Mouse (Mus musculus) liver, embryonic 14.5 days (tissue): ENCODE data around the gene Rfxank. TPM values are rescaled to one million over a fixed set of nuclear protein-coding genes. Genes with fewer than 3 reads are reported as not detected.
A peak's percentile ranks its signal among the peaks of the same experiment; 100 is the strongest.

ENCODE experiments used
- ATAC-seq: fragments of 200-750 bp; cut with Nextera tagmentation; 2 replicates; pipeline ENCODE4 v1.8.0; 2017; ENCODE audit warnings: moderate number of reproducible peaks, mild to moderate bottlenecking, moderate library complexity; ENCODE audit not compliant: insufficient read depth
- DNase-seq, 3 experiments: peaks; one replicate each; pipeline ENCODE4 v3.0.0-alpha.2; 2012 to 2013; ENCODE audit warnings: low read depth in 3 of 3, low spot score in 3 of 3
- H3K27ac ChIP-seq: fragments of 300-500 bp; sonication (generic); 2 replicates; pipeline ENCODE4 v1.5.1; 2014; ENCODE audit warnings: moderate library complexity, mild to moderate bottlenecking, control low read depth, inconsistent platforms
- H3K27me3 ChIP-seq: fragments of 300-500 bp; sonication (generic); 2 replicates; pipeline ENCODE4 v1.6.1; 2014; ENCODE audit warnings: mild to moderate bottlenecking, low read length, moderate library complexity; ENCODE audit not compliant: control insufficient read depth, insufficient read depth
- H3K36me3 ChIP-seq: fragments of 300-500 bp; sonication (generic); replicated peaks from 2 replicates; pipeline ENCODE4 v1.6.1; 2014; ENCODE audit warnings: low read depth; ENCODE audit not compliant: control insufficient read depth, insufficient read depth
- H3K4me1 ChIP-seq, 2 experiments: fragments of 200-500 bp in 1 of 2; fragments of 300-500 bp in 1 of 2; sonication (generic) in 1 of 2; replicated peaks; 2 replicates each; pipeline ENCODE4 v1.6.1; 2012 to 2014; ENCODE audit warnings: antibody characterized with exemption in 1 of 2, inconsistent platforms in 1 of 2, low read length in 1 of 2; ENCODE audit not compliant: control insufficient read depth in 2 of 2, insufficient read depth in 2 of 2
- H3K4me2 ChIP-seq: fragments of 300-500 bp; sonication (generic); 2 replicates; pipeline ENCODE4 v1.6.1; 2014; ENCODE audit warnings: low read depth, mild to moderate bottlenecking, control low read depth, moderate library complexity
- H3K4me3 ChIP-seq, 2 experiments: fragments of 200-500 bp in 1 of 2; fragments of 300-500 bp in 1 of 2; sonication (generic) in 1 of 2; 2 replicates each; pipeline ENCODE4 v1.5.1; 2012 to 2014; ENCODE audit warnings: low read depth in 2 of 2, low read length in 2 of 2, mild to moderate bottlenecking in 2 of 2, control low read depth in 1 of 2, inconsistent platforms in 1 of 2, moderate library complexity in 1 of 2; ENCODE audit not compliant: insufficient read depth in 1 of 2
- H3K9ac ChIP-seq: fragments of 300-500 bp; sonication (generic); replicated peaks from 2 replicates; pipeline ENCODE4 v1.6.1; 2014; ENCODE audit warnings: mild to moderate bottlenecking, control low read depth, moderate library complexity
- H3K9me3 ChIP-seq: fragments of 300-500 bp; sonication (generic); 2 replicates; pipeline ENCODE4 v1.6.1; 2016; ENCODE audit warnings: low read length, mixed read lengths; ENCODE audit not compliant: control insufficient read depth
- CTCF ChIP-seq: IDR thresholded peaks from 2 replicates; pipeline ENCODE4 v1.5.1; 2016; ENCODE audit warnings: antibody characterized with exemption, low read depth, control low read depth
- EP300 ChIP-seq: IDR thresholded peaks from 2 replicates; pipeline ENCODE4 v1.6.1; 2016; ENCODE audit warnings: antibody characterized with exemption, low read depth
- WGBS: fragments of 180-500 bp; shearing (Covaris S2); extraction: QIAGEN DNeasy Blood & Tissue Kit; methylation state at CpG from one replicate; pipeline ENCODE4 v1.1.7; 2014; ENCODE audit not compliant: insufficient replicate concordance; 5-methylcytosine and 5-hydroxymethylcytosine counted together
- polyA plus RNA-seq, 2 experiments: library from polyadenylated mRNA; depleted of rRNA in 1 of 2; stranded (reverse) in 1 of 2; unstranded in 1 of 2; fragments of >200 nt; fragmentation: Nextera tagmentation in 1 of 2; extraction: Ambion mirVana in 1 of 2; gene quantifications; 2 replicates each; pipeline versions ENCODE4 v1.2.1 to v1.2.3; 2012 to 2014

Gene Rfxank
- polyA plus RNA-seq, 2 experiments = 6.1 to 6.4 TPM

DNA sequence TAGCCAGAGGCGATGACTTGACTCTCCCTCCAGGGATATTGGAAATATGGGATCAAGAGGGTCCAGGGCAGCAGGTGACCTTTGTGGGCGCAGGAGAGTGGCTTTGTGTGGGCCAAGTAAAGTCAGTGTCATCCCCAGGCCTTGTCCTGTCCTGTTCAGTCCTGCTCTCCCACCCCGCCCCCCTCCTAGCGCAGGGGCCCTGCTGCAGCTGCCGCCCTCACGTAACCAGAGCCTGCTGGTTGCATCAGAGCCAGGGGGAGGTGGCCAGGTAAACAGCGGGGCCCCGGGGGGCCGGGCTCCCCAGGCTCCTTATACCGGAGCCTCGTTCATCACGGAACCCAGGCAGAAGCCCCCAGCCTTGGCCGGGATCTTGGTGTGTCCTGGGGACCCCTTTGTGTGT, 11.2 kb upstream of the Rfxank start:
- DNase-seq (no peak), ATAC-seq (0 out of 2 replicates have a peak, but pooled peaks have one; percentile 34)

DNA sequence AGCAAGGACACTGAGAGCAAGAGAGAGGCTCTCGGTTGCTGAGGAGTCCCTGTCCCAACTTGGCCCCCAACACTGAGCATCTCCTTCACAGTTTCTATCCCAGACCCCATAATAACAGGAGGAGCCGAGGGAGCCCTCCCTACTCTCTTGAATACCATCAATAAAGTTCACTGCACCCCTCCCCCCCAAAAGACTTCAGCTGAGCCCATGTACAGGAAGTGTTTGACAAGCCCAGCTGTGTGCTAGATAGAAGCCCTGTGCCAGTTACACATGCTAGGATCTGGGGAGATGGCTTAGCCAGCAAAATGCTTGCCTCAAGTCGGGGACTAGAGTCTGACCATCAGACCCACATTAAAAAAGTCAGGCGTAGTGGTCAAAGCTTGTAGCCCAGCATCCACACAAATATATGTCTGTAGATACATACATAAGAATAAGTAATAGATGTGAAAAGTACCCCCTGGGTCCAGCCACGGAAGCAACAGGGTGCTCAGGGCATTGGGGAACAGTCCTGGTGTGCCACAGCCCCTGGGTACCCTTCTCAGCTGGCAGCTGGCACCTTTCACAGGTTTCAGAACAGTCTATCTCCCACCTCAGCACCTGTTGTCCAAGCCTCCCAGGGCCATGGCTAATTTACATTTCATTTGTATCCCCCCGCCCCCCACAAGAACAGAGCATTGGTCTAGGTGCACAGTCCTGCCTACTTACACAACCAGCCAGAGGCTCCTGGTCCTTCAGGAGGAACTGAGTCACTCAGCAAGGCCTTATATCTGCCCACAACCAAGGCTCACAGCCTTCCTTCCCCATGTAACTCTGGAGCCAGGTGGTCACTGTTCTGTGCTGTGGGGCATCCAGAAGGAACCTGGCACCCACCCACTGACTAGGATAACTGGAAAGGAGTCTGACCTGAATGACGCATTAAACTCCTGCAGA, 9.0 kb upstream of the Rfxank start:
- TF ChIP-seq CTCF (no peak), EP300 (no peak)
- Histone ChIP-seq H3K9ac (no peak overlapping the region), H3K4me1 (peaks cover 0 to 4% of the 10 kb centered on the region in 2 experiments; a peak in 1 of 4 replicates), H3K4me3 (no peak overlapping the region), H3K27ac (no peak overlapping the region), H3K4me2 (no peak overlapping the region), H3K27me3 (no peaks in the 10 kb centered on the region), H3K36me3 (no peaks in the 10 kb centered on the region), H3K9me3 (no peaks in the 10 kb centered on the region)
- DNase-seq (no peak), ATAC-seq (no peak)
- 57% methylated on average over 7 of the region's 7 CpGs for WGBS

More for the DNA sequence above, 11.2 kb upstream of the Rfxank start:
- WGBS = 25% methylated on average over 13 of the region's 13 CpGs
- Histone ChIP-seq H3K27ac (no peak overlapping the region), H3K4me3 (no peak overlapping the region), H3K4me2 (no peak overlapping the region; the same call in 1 of the 2 replicates), H3K4me1 (peaks cover 0 to 4% of the 10 kb centered on the region in 2 experiments; a peak in 1 of 4 replicates), H3K36me3 (no peaks in the 10 kb centered on the region), H3K9me3 (no peaks in the 10 kb centered on the region), H3K27me3 (no peaks in the 10 kb centered on the region), H3K9ac (no peak overlapping the region)
- no peak for TF ChIP-seq EP300
- no peak for TF ChIP-seq CTCF

DNA sequence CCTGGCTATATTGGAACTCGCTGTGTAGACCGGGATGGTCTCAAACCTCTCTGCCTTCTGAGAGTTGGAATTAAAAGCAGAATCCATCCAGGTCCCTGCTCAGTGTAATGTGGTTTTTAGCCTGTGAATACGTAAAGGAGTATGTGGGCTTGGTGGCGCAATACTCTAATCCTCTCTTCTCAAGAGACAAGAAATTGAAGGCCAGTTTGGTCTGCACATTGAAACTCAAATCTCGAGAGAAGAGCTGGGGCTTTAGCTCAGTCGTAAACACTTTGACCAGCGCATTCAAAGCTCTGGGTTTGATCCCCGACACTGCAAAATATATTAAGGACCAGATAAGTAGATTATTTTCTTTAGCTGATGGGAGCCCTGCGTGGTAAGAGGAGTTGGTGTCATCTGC, 1.0 kb upstream of the Rfxank start:
- H3K4me1 ChIP-seq = peaks cover 12 to 15% of the 10 kb centered on the region in 2 experiments
- peaks cover 3% of the 10 kb centered on the region for H3K36me3 ChIP-seq
- peak overlapping the region; percentile 95 for H3K4me2 ChIP-seq
- WGBS = 5% methylated on average over 9 of the region's 9 CpGs
- peak overlapping the region; percentile 84 for H3K9ac ChIP-seq
- no peaks in the 10 kb centered on the region for H3K27me3 ChIP-seq
- peak overlapping the region; percentile 88 for H3K27ac ChIP-seq
- H3K4me3 ChIP-seq = peak overlapping the region; percentile 87 to 92
- H3K9me3 ChIP-seq = no peaks in the 10 kb centered on the region
- ATAC-seq = no peak
- no peak; the same call in 1 of the 2 replicates for TF ChIP-seq EP300
- TF ChIP-seq CTCF = no peak
- no peak for DNase-seq

DNA sequence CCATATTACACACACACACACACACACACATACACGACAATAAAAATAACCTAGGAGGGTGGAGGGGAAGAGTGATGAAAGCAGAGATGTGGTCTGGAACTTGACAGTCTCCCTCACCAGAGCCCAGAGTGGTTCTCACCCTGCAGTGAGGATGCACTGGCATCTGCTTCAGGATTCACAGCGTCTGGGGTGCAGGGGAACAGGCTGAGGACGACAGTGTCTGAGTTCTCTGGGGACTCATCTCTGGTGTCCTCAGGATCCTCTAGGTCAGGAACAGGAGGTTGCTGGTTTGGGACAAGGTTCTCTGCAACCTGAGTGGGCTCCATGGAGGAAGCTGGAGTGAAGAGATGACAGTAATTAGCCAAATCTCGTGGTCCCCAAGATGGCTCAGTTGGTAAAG, 1.1 kb downstream of the Rfxank start:
- no peaks in the 10 kb centered on the region for H3K9me3 ChIP-seq

DNA sequence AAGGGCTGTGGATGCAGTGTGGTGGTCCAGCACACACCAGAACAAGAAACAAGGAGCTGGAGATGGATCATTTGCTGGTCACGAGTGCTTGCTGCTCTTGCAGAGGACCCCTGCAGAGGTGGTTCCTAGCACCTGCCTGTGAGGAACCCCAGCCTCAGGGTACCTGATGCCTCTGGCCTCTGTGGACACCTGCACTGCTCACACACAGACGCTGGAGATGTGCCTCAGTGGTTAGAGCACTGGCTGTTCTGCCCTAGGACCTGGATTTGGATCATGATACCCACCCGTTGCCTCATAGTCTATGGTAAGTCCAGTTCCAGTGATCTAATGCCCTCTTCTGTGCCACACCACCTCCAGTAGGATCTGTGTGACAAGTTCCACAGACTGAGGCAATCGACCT, 2.4 kb downstream of the Rfxank start:
- Histone ChIP-seq H3K9me3 (no peaks in the 10 kb centered on the region), H3K4me3 (no peak overlapping the region), H3K4me2 (no peak overlapping the region), H3K27me3 (no peaks in the 10 kb centered on the region), H3K4me1 (peaks cover 14 to 25% of the 10 kb centered on the region in 2 experiments), H3K36me3 (peaks cover 10% of the 10 kb centered on the region), H3K9ac (no peak overlapping the region), H3K27ac (no peak overlapping the region)
- DNase-seq (no peak), ATAC-seq (no peak)
- 70% methylated on average over 4 of the region's 4 CpGs for WGBS
- no peak for TF ChIP-seq EP300
- TF ChIP-seq CTCF = no peak

More for the DNA sequence above, 1.1 kb downstream of the Rfxank start:
- Histone ChIP-seq H3K9ac (peak overlapping the region; percentile 74), H3K27me3 (no peaks in the 10 kb centered on the region), H3K27ac (no peak overlapping the region), H3K36me3 (peaks cover 10% of the 10 kb centered on the region), H3K4me2 (peak overlapping the region; percentile 81), H3K4me1 (peaks cover 12 to 19% of the 10 kb centered on the region in 2 experiments), H3K4me3 (peak overlapping the region; percentile 87; a peak in 2 of 4 replicates)
- WGBS = 63% methylated on average over 4 of the region's 4 CpGs
- ATAC-seq (no peak), DNase-seq (no peak)
- no peak for TF ChIP-seq CTCF
- TF ChIP-seq EP300 = no peak
